12 mouse cellular contexts compared by ENCODE assay signal in genomic region chr2:12294060-12294459, GRCm38 (mm10). TPM values are rescaled to one million over a fixed set of nuclear protein-coding genes. Genes with fewer than 3 reads are reported as not detected.
DNase-seq lines count a peak whose midpoint lies in the region; ATAC-seq and TF ChIP-seq lines count a peak whose summit lies in the region.
"Had no signal": no experiment of that assay in that cellular context is flagged by ENCODE, and none has a peak within 500 bp of the region (broad histone marks: within the 10 kb centered on the region; RNA-seq: fewer than 3 reads in every experiment).

No protein-coding gene starts in this region.

- no peaks in the 10 kb centered on the region; the same call in 1 of the 2 replicates for H3K4me1 ChIP-seq in liver, postnatal 0 days (ENCODE audit: insufficient read depth)
- H3K4me1 ChIP-seq: midbrain, embryonic 12.5 days had no signal

- H3K36me3 ChIP-seq in liver, postnatal 0 days (replicated peaks; ENCODE audit: insufficient read depth, low read length) = no peaks in the 10 kb centered on the region
- H3K36me3 ChIP-seq: midbrain, embryonic 12.5 days had no signal

- no peaks in the 10 kb centered on the region for H3K27me3 ChIP-seq in liver, postnatal 0 days (ENCODE audit: insufficient read depth, low read length)
- H3K27me3 ChIP-seq: CH12.LX; midbrain, embryonic 12.5 days had no signal

- no peak for TF ChIP-seq EP300 in liver, postnatal 0 days (IDR thresholded peaks at IDR 0.05; ENCODE audit: low read depth)

- TF ChIP-seq CTCF in liver, postnatal 0 days (IDR thresholded peaks at IDR 0.05; ENCODE audit: low read depth) = no peak

- peak; percentile 27 for DNase-seq in gastrocnemius, postnatal 25 days
- no peak for DNase-seq in gastrocnemius, adult 8-10 months (ENCODE audit: low spot score in 2 of 2)
- DNase-seq in left cerebral cortex, postnatal 25 days (ENCODE audit: low spot score in 2 of 2) = peak; percentile 26 to 75
- no peak for DNase-seq in left cerebral cortex, adult 8-10 months (ENCODE audit: low spot score in 2 of 2)
- no peak for DNase-seq in liver, postnatal 0 days
- no peak for DNase-seq in adrenal gland, postnatal 4 days (ENCODE audit: low spot score in 2 of 2)

- H3K27ac ChIP-seq in liver, postnatal 0 days (ENCODE audit: low read depth) = no peak overlapping the region
- H3K27ac ChIP-seq: heart, adult 2 months; midbrain, embryonic 12.5 days; stomach, postnatal 0 days had no signal

- ATAC-seq in common myeloid progenitor, adult 5-6 weeks (replicated peaks; ENCODE audit: low read depth, poor library complexity, severe bottlenecking) = peak; percentile 83
- peak; percentile 48; the same call in 1 of the 2 replicates for ATAC-seq in liver, postnatal 0 days
- ATAC-seq in activated CD4-positive, CD25-positive, alpha-beta regulatory T cell, adult 4 months = no peak

- no peaks in the 10 kb centered on the region for H3K9me3 ChIP-seq in liver, postnatal 0 days (ENCODE audit: low read length)
- H3K9me3 ChIP-seq: midbrain, embryonic 12.5 days had no signal

- H3K4me2 ChIP-seq in liver, postnatal 0 days (ENCODE audit: low read depth, low read length) = no peak overlapping the region
- H3K4me2 ChIP-seq: midbrain, embryonic 12.5 days had no signal

- intact Hi-C loops in left cerebral cortex, postnatal 25 days (cut with DNase I) = loop anchor here (5.0 kb wide), 2 partner anchors 137 to 483 kb away; no protein-coding TSS in a partner anchor

- no peak overlapping the region for H3K9ac ChIP-seq in liver, postnatal 0 days (replicated peaks)
- H3K9ac ChIP-seq: midbrain, embryonic 12.5 days had no signal

- H3K4me3 ChIP-seq in liver, postnatal 0 days (ENCODE audit: low read depth, low read length) = no peak overlapping the region
- H3K4me3 ChIP-seq: heart, adult 2 months; midbrain, embryonic 12.5 days had no signal

- WGBS in liver, postnatal 0 days (ENCODE audit: insufficient replicate concordance) = 23% methylated on average over 3 of the region's 3 CpGs

RNA-seq across cellular contexts. Expression of gene Itga8, which starts 7.7 kb away (rescaled TPM):
- total RNA-seq in gastrocnemius, postnatal 25 days (2021) = 1 to 10 TPM; 2.1 to 2.2 TPM
- 1 to 10 TPM in 3 of 4 experiments, under 1 TPM in 1; 0.63 to 2.1 (median 1.4) TPM for total RNA-seq in gastrocnemius, adult 8-10 months (2022)
- total RNA-seq in left cerebral cortex, postnatal 25 days (2021) = 1 to 10 TPM; 9.3 to 9.8 TPM
- 1 to 10 TPM; 9.1 to 9.3 (median 9.2) TPM for total RNA-seq in left cerebral cortex, adult 8-10 months (2022)
- 0.18 and 0.34 TPM in 2 replicates for total RNA-seq in common myeloid progenitor, adult 5-6 weeks (2017)
- 1.7 and 2.0 TPM in 2 replicates for polyA plus RNA-seq in liver, postnatal 0 days (2015; fragmentation: Nextera tagmentation; extraction: Ambion mirVana)
- total RNA-seq in adrenal gland, postnatal 4 days (2021) = 10 to 100 TPM; 38.2 to 40.7 TPM
- polyA plus RNA-seq in activated CD4-positive, CD25-positive, alpha-beta regulatory T cell, adult 4 months (2017; shearing (Covaris generic)) = not detected

Comparison
In these comparisons a context has a peak if more than half of its experiments do, and no peak if none do; other contexts are left out.
1. DNase-seq: peak in gastrocnemius, postnatal 25 days (single experiment) and left cerebral cortex, postnatal 25 days (2 of 2); none in gastrocnemius, adult 8-10 months (0 of 2), left cerebral cortex, adult 8-10 months (0 of 2), liver, postnatal 0 days (single experiment) and adrenal gland, postnatal 4 days (0 of 2).